Mouse (Mus musculus) liver, embryonic 11.5 days (tissue): ENCODE data around the gene Akr1c18. TPM values are rescaled to one million over a fixed set of nuclear protein-coding genes. Genes with fewer than 3 reads are reported as not detected.
"Not testable (repeated sequence)": the region's sequence is repeated elsewhere in the genome, so short reads cannot be mapped to it uniquely, and the experiment has no call there.

Experiments used
- ATAC-seq: fragments of 200-750 bp; cut with Nextera tagmentation; replicated peaks from 2 replicates; pipeline ENCODE4 v1.8.0; 2017; ENCODE audit warnings: moderate number of reproducible peaks, mild to moderate bottlenecking, moderate TSS enrichment, moderate library complexity; ENCODE audit not compliant: low FRiP score
- DNase-seq: peaks from one replicate; pipeline ENCODE4 v3.0.0-alpha.2; 2017; ENCODE audit warnings: low spot score
- H3K27ac ChIP-seq: fragments of 300-500 bp; sonication (generic); 2 replicates; pipeline ENCODE4 v1.5.1; 2014; ENCODE audit warnings: mild to moderate bottlenecking, low read depth, low read length, control low read depth
- H3K27me3 ChIP-seq: fragments of 300-500 bp; sonication (generic); replicated peaks from 2 replicates; pipeline ENCODE4 v1.6.1; 2014; ENCODE audit warnings: low read length, mixed read lengths; ENCODE audit not compliant: control insufficient read depth, insufficient read depth
- H3K36me3 ChIP-seq: fragments of 300-500 bp; sonication (generic); 2 replicates; pipeline ENCODE4 v1.6.1; 2014; ENCODE audit warnings: mild to moderate bottlenecking, low read length, moderate library complexity, mixed read lengths; ENCODE audit not compliant: control insufficient read depth, insufficient read depth
- H3K4me1 ChIP-seq: fragments of 300-500 bp; sonication (generic); replicated peaks from 2 replicates; pipeline ENCODE4 v1.6.1; 2014; ENCODE audit warnings: low read length, mixed read lengths; ENCODE audit not compliant: control insufficient read depth, insufficient read depth
- H3K4me2 ChIP-seq: fragments of 300-500 bp; sonication (generic); 2 replicates; pipeline ENCODE4 v1.6.1; 2014; ENCODE audit warnings: mild to moderate bottlenecking, control low read depth, moderate library complexity
- H3K4me3 ChIP-seq: fragments of 300-500 bp; sonication (generic); 2 replicates; pipeline ENCODE4 v1.5.1; 2014; ENCODE audit warnings: low read depth, low read length, control low read depth
- H3K9ac ChIP-seq: fragments of 300-500 bp; sonication (generic); 2 replicates; pipeline ENCODE4 v1.6.1; 2014; ENCODE audit warnings: low read depth, low read length, control low read depth
- H3K9me3 ChIP-seq: fragments of 300-500 bp; sonication (generic); 2 replicates; pipeline ENCODE4 v1.6.1; 2016; ENCODE audit warnings: low read length, inconsistent platforms, mixed read lengths; ENCODE audit not compliant: control insufficient read depth
- WGBS: fragments of 180-500 bp; shearing (Covaris S2); extraction: QIAGEN DNeasy Blood & Tissue Kit; methylation state at CpG from one replicate; pipeline ENCODE4 v1.1.7; 2014; 5-methylcytosine and 5-hydroxymethylcytosine counted together
- polyA plus RNA-seq: library from polyadenylated mRNA; unstranded; fragments of >200 nt; fragmentation: Nextera tagmentation; extraction: Ambion mirVana; gene quantifications from 2 replicates; pipeline ENCODE4 v1.2.1, GENCODE M21; 2014

Gene Akr1c18
- polyA plus RNA-seq, result 0.39 and 0.47 TPM in 2 replicates

DNA sequence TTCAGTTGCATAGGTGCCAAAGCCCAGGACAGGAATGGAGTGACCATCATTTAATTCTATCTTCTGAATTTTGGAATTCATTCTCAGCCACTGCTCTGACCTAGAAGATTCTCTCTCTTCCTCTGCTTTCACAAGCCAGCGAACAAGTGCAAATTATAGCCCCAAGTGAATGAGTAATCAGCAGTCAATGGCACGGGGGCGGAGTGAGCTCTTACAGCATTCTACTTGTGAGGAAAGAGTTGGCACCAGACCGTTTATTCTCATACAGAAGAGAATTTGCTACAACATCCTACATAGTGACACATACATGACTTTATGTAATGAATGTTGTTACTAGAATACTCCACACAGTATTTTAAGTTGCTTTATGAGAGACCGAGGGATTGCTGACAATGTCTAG, at the start of gene Akr1c18:
Gene Akr1c18, minus strand, starts transcription at position 137 of the 400 bp plus-strand sequence.
- Histone ChIP-seq H3K27me3 (no peaks in the 10 kb centered on the region), H3K27ac (no peak within 1 kb of the TSS), H3K9me3 (no peaks in the 10 kb centered on the region), H3K4me2 (no peak within 1 kb of the TSS), H3K36me3 (no peaks in the 10 kb centered on the region), H3K4me1 (no peaks in the 10 kb centered on the region), H3K9ac (no peak within 1 kb of the TSS), H3K4me3 (no peak within 1 kb of the TSS)
- no peak for ATAC-seq
- 84% methylated on average over 5 of the region's 5 CpGs for WGBS
- DNase-seq, result no peak

DNA sequence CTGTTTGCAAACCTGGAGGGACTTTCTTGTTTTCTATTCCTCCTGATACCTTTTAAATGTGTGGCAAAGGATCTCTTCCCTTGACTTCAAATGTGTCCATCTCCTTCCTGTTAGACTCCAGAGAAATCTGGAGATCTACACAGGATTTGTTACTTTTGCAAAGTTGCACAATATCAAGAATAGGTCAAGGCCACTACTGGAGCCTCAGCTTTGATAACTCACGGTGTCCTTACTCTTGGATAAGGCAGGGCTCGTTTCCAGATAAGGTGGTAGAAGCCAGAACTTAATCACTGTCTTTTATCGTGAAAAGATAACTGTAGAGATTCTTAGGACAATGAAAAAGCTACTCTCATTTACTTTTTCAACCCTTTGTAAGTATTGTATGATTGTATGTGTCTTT, 42.1 kb upstream of the Akr1c18 start:
- H3K4me3 ChIP-seq, result no peak overlapping the region
- H3K4me2 ChIP-seq, result no peak overlapping the region
- H3K27me3 ChIP-seq, result no peaks in the 10 kb centered on the region
- WGBS, result 63% methylated on average over 3 of the region's 3 CpGs
- H3K9ac ChIP-seq, result no peak overlapping the region
- DNase-seq (no peak), ATAC-seq (no peak)
- H3K4me1 ChIP-seq, result no peaks in the 10 kb centered on the region
- no peaks in the 10 kb centered on the region for H3K36me3 ChIP-seq
- H3K9me3 ChIP-seq, result no peaks in the 10 kb centered on the region
- no peak overlapping the region for H3K27ac ChIP-seq

DNA sequence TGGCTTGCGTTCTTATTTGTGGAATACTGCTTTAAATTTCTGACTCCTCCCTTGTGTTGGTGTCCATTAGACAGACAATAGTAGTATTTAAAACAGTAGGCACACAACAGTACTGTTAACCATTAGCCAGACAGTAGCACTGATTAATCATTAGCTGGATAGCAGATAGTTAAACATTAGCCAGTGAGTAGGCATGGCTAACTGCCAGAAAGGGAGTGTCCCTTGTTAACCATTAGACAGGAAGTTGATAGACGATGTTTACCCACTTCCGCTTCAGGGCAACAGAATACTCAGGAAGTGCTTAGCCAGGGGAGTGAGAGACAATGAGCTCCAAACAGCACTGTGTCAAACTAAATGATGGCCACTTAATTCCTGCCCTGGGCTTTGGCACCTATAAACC, 40.5 kb upstream of the Akr1c18 start, which contains the start of gene Akr1c13:
Gene Akr1c13, plus strand, starts transcription at position 247 of the 400 bp plus-strand sequence.
- Histone ChIP-seq H3K9me3 (no peaks in the 10 kb centered on the region), H3K4me3 (no peak within 1 kb of the TSS), H3K9ac (no peak within 1 kb of the TSS), H3K27me3 (no peaks in the 10 kb centered on the region), H3K36me3 (no peaks in the 10 kb centered on the region), H3K4me2 (peak within 1 kb of the TSS; percentile 21; the same call in 1 of the 2 replicates), H3K27ac (no peak within 1 kb of the TSS), H3K4me1 (no peaks in the 10 kb centered on the region)
- ATAC-seq (peak; percentile 75), DNase-seq (no peak)
- 39% methylated on average over 3 of the region's 3 CpGs for WGBS

DNA sequence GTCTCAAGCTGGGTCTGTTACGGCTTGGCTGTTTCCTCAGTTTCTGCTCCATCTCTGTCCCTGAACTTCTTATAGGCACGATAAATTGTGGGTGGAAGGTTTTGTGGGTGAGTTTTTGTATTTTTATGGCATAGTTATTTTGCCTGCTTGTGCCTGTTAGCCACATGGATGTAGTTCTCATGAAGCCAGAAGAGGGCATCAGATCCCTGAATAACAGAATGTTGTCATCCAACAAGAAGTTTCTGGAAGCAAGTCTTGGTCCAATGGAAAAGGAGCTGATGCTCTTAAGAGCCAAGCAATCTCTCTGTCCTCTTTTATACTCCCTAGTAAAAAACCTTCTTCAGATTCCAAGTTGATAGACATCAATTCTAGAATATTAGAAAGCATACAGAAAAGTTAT, 37.7 kb upstream of the Akr1c18 start:
- Histone ChIP-seq H3K4me2 (no peak overlapping the region), H3K27me3 (no peaks in the 10 kb centered on the region), H3K9me3 (no peaks in the 10 kb centered on the region), H3K9ac (no peak overlapping the region), H3K4me3 (no peak overlapping the region), H3K27ac (no peak overlapping the region), H3K36me3 (no peaks in the 10 kb centered on the region), H3K4me1 (no peaks in the 10 kb centered on the region)
- 82% methylated on average over 2 of the region's 2 CpGs for WGBS
- DNase-seq (no peak), ATAC-seq (no peak)

- H3K36me3 ChIP-seq, H3K9ac ChIP-seq, H3K9me3 ChIP-seq, H3K4me2 ChIP-seq, ATAC-seq, H3K27me3 ChIP-seq, H3K4me3 ChIP-seq, DNase-seq, H3K27ac ChIP-seq, H3K4me1 ChIP-seq: not testable (repeated sequence)
- 81% methylated on average over 7 of the region's 7 CpGs for WGBS
Observed at GRCm38 (mm10) chr13:4186641-4187411, 36.4 kb upstream of the Akr1c18 start.

- H3K4me1 ChIP-seq, result no peaks in the 10 kb centered on the region
- no peak overlapping the region for H3K9ac ChIP-seq
- H3K27me3 ChIP-seq, result no peaks in the 10 kb centered on the region
- no peak overlapping the region for H3K4me2 ChIP-seq
- H3K36me3 ChIP-seq, result no peaks in the 10 kb centered on the region
- no peak overlapping the region for H3K27ac ChIP-seq
- DNase-seq (no peak), ATAC-seq (no peak; the same call in 1 of the 2 replicates)
- WGBS, result 64% methylated on average over 9 of the region's 9 CpGs
- no peaks in the 10 kb centered on the region for H3K9me3 ChIP-seq
- H3K4me3 ChIP-seq, result no peak overlapping the region
Observed at GRCm38 (mm10) chr13:4183116-4183515, 32.7 kb upstream of the Akr1c18 start.

GRCm38 (mm10) chr13:4181321-4181720, 30.9 kb upstream of the Akr1c18 start:
- H3K4me3 ChIP-seq, ATAC-seq, H3K36me3 ChIP-seq, DNase-seq, H3K27me3 ChIP-seq, H3K9me3 ChIP-seq, H3K4me2 ChIP-seq, H3K4me1 ChIP-seq, H3K9ac ChIP-seq, H3K27ac ChIP-seq: not testable (repeated sequence)
- WGBS, result 91% methylated on average over 4 of the region's 4 CpGs

DNA sequence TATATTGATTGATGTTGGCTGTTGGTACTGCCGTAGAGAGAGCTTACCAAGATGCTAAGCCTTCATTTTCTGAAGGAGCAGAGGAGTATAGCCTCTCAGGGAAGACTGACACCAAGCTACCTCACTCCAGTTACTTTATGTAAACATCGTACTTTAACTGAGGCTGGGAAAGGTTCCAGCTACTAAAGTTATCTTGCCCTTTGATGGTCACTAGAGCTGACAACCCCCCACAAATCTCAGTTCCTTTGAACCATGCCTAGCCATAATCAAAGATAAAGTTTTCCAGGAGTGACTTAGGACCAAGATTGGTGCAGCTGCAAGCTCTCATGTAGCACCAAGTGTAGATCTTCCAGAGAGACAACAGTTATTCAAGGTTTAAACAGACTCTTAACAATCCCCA, 22.5 kb upstream of the Akr1c18 start:
- DNase-seq (no peak), ATAC-seq (no peak)
- no peak overlapping the region for H3K9ac ChIP-seq
- no peak overlapping the region for H3K27ac ChIP-seq
- H3K4me1 ChIP-seq, result no peaks in the 10 kb centered on the region
- H3K36me3 ChIP-seq, result no peaks in the 10 kb centered on the region
- WGBS, result 58% methylated on average over 2 of the region's 2 CpGs
- H3K9me3 ChIP-seq, result no peaks in the 10 kb centered on the region
- no peaks in the 10 kb centered on the region for H3K27me3 ChIP-seq
- H3K4me3 ChIP-seq, result no peak overlapping the region
- H3K4me2 ChIP-seq, result no peak overlapping the region

GRCm38 (mm10) chr13:4168006-4168405, 17.6 kb upstream of the Akr1c18 start:
- H3K4me3 ChIP-seq, result no peak overlapping the region
- H3K4me1 ChIP-seq, result no peaks in the 10 kb centered on the region
- DNase-seq (no peak), ATAC-seq (no peak)
- 38% methylated on average over 1 of the region's 1 CpGs for WGBS
- H3K9me3 ChIP-seq, result no peaks in the 10 kb centered on the region
- no peak overlapping the region for H3K9ac ChIP-seq
- H3K27me3 ChIP-seq, result no peaks in the 10 kb centered on the region
- H3K27ac ChIP-seq, result no peak overlapping the region
- no peak overlapping the region for H3K4me2 ChIP-seq
- H3K36me3 ChIP-seq, result no peaks in the 10 kb centered on the region
